Mouse (Mus musculus): ENCODE results near the gene Mindy2. TPM values are rescaled to one million over a fixed set of nuclear protein-coding genes. Genes with fewer than 3 reads are reported as not detected.
A peak's percentile ranks its signal among the peaks of the same experiment; 100 is the strongest.

Gene Mindy2
- 8.5 and 22.1 TPM in 2 replicates for polyA plus RNA-seq (2012; rRNA removed)

DNA sequence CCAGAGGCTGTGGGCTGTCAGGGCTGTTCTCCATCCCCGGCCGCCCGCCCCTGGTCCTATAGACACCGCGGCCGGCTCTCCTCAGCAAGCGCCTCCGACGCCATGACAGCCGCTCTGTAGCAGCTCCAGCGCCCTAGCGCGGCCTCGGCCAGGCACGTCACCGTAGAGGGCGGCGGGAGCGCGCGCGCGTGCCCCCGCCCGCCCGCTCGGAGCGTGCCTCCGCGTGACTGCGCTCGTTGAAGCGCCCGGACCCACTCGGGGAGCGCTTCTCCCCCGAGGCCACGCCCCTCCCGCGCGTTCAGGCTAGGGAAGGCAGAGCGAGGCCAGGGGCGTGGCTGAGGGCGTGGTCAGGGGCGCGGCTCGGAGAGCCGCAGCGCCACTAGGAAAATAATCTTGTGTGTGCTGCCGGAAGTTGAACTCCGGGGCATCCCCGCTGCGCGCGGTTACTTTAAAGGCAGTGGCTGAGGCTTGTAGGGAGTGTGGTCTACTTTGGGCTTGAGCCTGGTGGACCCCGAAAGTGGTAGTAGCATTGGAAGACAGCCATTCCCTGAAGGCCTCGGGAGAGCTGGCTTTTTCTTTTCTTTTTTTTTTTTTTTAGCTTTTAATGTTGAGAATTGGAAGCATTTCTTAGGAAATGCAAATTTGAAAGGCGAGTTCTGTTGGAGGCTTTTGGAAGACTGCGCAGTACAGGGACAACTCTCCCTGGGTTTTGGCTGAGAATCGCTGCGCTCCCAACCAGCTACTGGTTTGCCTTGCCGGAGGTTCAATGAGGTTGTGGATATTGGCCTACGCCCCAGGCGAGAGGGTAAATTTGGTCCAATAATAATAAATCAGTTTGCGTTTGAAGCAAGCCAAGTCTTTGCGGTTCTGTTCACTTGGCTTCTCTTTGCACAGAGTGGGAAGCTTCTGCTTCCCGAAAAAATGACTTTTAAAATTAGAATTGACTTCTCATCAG lies at the start of gene Mindy2:
Gene Mindy2, minus strand, starts transcription at position 162 of the 955 bp plus-strand sequence.
- no peak for TF ChIP-seq CTCF (IDR thresholded peaks at IDR 0.05; ENCODE audit: extremely low read depth, insufficient read depth, insufficient read length, insufficient replicate concordance)
- TF ChIP-seq POLR2A (IDR thresholded peaks at IDR 0.05; ENCODE audit: low read depth, low read length): peak; percentile 84
- DNase-seq (ENCODE audit: low read depth in 1 of 2, low spot score in 2 of 2): peak; percentile 98 to 100
- H3K4me1 ChIP-seq (ENCODE audit: control insufficient read depth, insufficient read depth, insufficient read length): peaks cover 9% of the 10 kb centered on the region
- no peaks in the 10 kb centered on the region for H3K36me3 ChIP-seq (ENCODE audit: control insufficient read depth, insufficient read depth, low read length)
- H3K27ac ChIP-seq (ENCODE audit: insufficient read depth, low read length): peak within 1 kb of the TSS; percentile 90
- no peaks in the 10 kb centered on the region for H3K27me3 ChIP-seq (ENCODE audit: control insufficient read depth, insufficient read depth, low read length)
- WGBS: 3% methylated on average over 67 of the region's 67 CpGs
- H3K4me3 ChIP-seq (ENCODE audit: extremely low read depth, insufficient read depth, insufficient read length): peak within 1 kb of the TSS; percentile 97

DNA sequence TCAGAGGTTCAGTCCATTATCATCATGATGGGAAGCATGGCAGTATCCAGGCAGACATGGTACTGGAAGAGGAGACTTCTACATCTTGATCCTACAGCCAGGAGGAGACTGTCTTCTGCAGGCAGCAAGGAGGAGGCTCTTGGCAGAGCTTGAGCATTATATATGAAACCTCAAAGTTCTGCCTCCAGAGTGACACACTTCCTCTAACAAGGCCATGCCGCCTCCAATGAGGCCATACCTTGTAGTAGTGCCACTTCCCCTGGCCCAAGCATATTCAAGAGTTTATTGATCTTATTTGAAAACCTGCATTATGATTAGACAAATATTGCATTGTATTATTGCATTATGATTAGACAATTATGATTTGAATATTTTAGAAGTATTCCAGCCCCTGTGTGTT lies 49.5 kb upstream of the Mindy2 start:
- Histone ChIP-seq H3K27ac (ENCODE audit: insufficient read depth, low read length) (no peak overlapping the region), H3K4me1 (ENCODE audit: control insufficient read depth, insufficient read depth, insufficient read length) (no peaks in the 10 kb centered on the region), H3K27me3 (ENCODE audit: control insufficient read depth, insufficient read depth, low read length) (no peaks in the 10 kb centered on the region), H3K36me3 (ENCODE audit: control insufficient read depth, insufficient read depth, low read length) (peaks cover 6% of the 10 kb centered on the region), H3K4me3 (ENCODE audit: extremely low read depth, insufficient read depth, insufficient read length) (no peak overlapping the region)
- WGBS: 62% methylated on average over 1 of the region's 1 CpGs
- no peak for TF ChIP-seq POLR2A (IDR thresholded peaks at IDR 0.05; ENCODE audit: low read depth, low read length)
- no peak for TF ChIP-seq CTCF (IDR thresholded peaks at IDR 0.05; ENCODE audit: extremely low read depth, insufficient read depth, insufficient read length, insufficient replicate concordance)
- no peak for DNase-seq (ENCODE audit: low read depth in 1 of 2, low spot score in 2 of 2)

GRCm38 (mm10) chr9:70703597-70704203 lies 46.7 kb upstream of the Mindy2 start:
- Histone ChIP-seq H3K36me3 (ENCODE audit: control insufficient read depth, insufficient read depth, low read length) (peaks cover 6% of the 10 kb centered on the region), H3K27ac (ENCODE audit: insufficient read depth, low read length) (no peak overlapping the region), H3K4me1 (ENCODE audit: control insufficient read depth, insufficient read depth, insufficient read length) (no peaks in the 10 kb centered on the region), H3K27me3 (ENCODE audit: control insufficient read depth, insufficient read depth, low read length) (no peaks in the 10 kb centered on the region), H3K4me3 (ENCODE audit: extremely low read depth, insufficient read depth, insufficient read length) (no peak overlapping the region)
- TF ChIP-seq POLR2A (IDR thresholded peaks at IDR 0.05; ENCODE audit: low read depth, low read length) (no peak), CTCF (IDR thresholded peaks at IDR 0.05; ENCODE audit: extremely low read depth, insufficient read depth, insufficient read length, insufficient replicate concordance) (no peak)
- DNase-seq (ENCODE audit: low read depth in 1 of 2, low spot score in 2 of 2): no peak
- 94% methylated on average over 5 of the region's 5 CpGs for WGBS

- no peak for TF ChIP-seq CTCF (IDR thresholded peaks at IDR 0.05; ENCODE audit: extremely low read depth, insufficient read depth, insufficient read length, insufficient replicate concordance)
- no peak for TF ChIP-seq POLR2A (IDR thresholded peaks at IDR 0.05; ENCODE audit: low read depth, low read length)
- H3K4me1 ChIP-seq (ENCODE audit: control insufficient read depth, insufficient read depth, insufficient read length): no peaks in the 10 kb centered on the region
- H3K27me3 ChIP-seq (ENCODE audit: control insufficient read depth, insufficient read depth, low read length): no peaks in the 10 kb centered on the region
- no peaks in the 10 kb centered on the region for H3K36me3 ChIP-seq (ENCODE audit: control insufficient read depth, insufficient read depth, low read length)
- no peak overlapping the region for H3K27ac ChIP-seq (ENCODE audit: insufficient read depth, low read length)
- 75% methylated on average over 1 of the region's 1 CpGs for WGBS
- H3K4me3 ChIP-seq (ENCODE audit: extremely low read depth, insufficient read depth, insufficient read length): no peak overlapping the region
- DNase-seq (ENCODE audit: low read depth in 1 of 2, low spot score in 2 of 2): no peak
Measured at GRCm38 (mm10) chr9:70698090-70698489, 41.1 kb upstream of the Mindy2 start.

GRCm38 (mm10) chr9:70695723-70696122 lies 38.7 kb upstream of the Mindy2 start:
- 58% methylated on average over 2 of the region's 2 CpGs for WGBS
- TF ChIP-seq POLR2A (IDR thresholded peaks at IDR 0.05; ENCODE audit: low read depth, low read length) (no peak), CTCF (IDR thresholded peaks at IDR 0.05; ENCODE audit: extremely low read depth, insufficient read depth, insufficient read length, insufficient replicate concordance) (no peak)
- H3K27ac ChIP-seq (ENCODE audit: insufficient read depth, low read length): no peak overlapping the region
- no peak for DNase-seq (ENCODE audit: low read depth in 1 of 2, low spot score in 2 of 2)
- no peaks in the 10 kb centered on the region for H3K27me3 ChIP-seq (ENCODE audit: control insufficient read depth, insufficient read depth, low read length)
- H3K36me3 ChIP-seq (ENCODE audit: control insufficient read depth, insufficient read depth, low read length): no peaks in the 10 kb centered on the region
- H3K4me1 ChIP-seq (ENCODE audit: control insufficient read depth, insufficient read depth, insufficient read length): no peaks in the 10 kb centered on the region
- no peak overlapping the region for H3K4me3 ChIP-seq (ENCODE audit: extremely low read depth, insufficient read depth, insufficient read length)

DNA sequence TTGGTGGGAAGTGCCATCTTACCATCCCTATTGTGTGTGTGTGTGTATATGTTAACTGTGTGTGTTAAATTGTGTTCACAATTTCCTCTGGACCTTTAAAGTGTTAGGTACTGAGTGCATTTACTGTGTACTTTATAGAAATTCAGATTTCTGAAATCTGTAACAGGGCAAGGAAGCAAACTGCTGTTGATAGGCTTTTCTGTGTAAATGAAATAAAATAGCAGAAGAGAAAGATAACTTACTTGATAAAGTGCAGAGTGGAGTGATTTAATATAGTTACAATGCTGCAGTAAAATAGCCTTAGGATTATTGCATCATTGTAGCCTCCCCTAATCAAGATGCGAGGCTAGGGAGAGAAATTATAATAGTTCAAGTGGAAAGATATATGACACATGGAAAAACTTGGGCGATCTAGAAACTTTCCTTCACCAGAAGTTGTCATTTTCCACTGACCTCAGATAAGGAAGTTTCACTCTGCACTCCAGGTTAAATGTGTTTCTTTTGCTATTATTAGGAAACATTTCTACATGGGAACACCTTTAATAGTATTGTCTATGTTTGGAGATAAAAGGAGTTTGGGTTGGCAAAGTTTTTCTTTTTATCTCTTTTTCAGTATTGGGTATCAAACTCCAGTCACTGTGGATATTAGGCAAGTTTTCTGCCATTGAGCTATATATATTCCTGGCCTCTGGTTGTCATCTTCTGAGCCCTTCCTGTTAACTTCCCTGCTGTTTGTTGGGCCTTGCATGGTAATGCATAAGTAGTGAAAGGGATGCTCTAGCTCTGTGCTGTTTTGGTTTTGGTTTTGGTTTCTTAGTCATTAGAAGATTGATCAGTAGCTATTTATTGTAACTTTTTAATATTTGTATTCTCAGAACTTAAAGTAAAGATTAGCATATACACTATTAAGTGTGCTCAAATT lies 35.1 kb upstream of the Mindy2 start:
- DNase-seq (ENCODE audit: low read depth in 1 of 2, low spot score in 2 of 2): no peak
- 31% methylated on average over 2 of the region's 2 CpGs for WGBS
- Histone ChIP-seq H3K27ac (ENCODE audit: insufficient read depth, low read length) (no peak overlapping the region), H3K36me3 (ENCODE audit: control insufficient read depth, insufficient read depth, low read length) (no peaks in the 10 kb centered on the region), H3K4me1 (ENCODE audit: control insufficient read depth, insufficient read depth, insufficient read length) (peaks cover 2% of the 10 kb centered on the region; the same call in 1 of the 2 replicates), H3K27me3 (ENCODE audit: control insufficient read depth, insufficient read depth, low read length) (no peaks in the 10 kb centered on the region), H3K4me3 (ENCODE audit: extremely low read depth, insufficient read depth, insufficient read length) (no peak overlapping the region)
- no peak for TF ChIP-seq POLR2A (IDR thresholded peaks at IDR 0.05; ENCODE audit: low read depth, low read length)
